9 mouse cellular contexts compared by ENCODE assay signal in genomic region chrX:37085665-37086064, GRCm38 (mm10). TPM values are rescaled to one million over a fixed set of nuclear protein-coding genes. Genes with fewer than 3 reads are reported as not detected.
DNase-seq lines count a peak whose midpoint lies in the region; ATAC-seq and TF ChIP-seq lines count a peak whose summit lies in the region.
"Had no signal": no experiment of that assay in that cellular context is flagged by ENCODE, and none has a peak within 500 bp of the region (broad histone marks: within the 10 kb centered on the region; RNA-seq: fewer than 3 reads in every experiment).

No protein-coding gene starts in this region.

- 0 out of 2 replicates have a peak overlapping the region, but pooled peaks have one; percentile 23 for H3K9ac ChIP-seq in kidney, postnatal 0 days (ENCODE audit: low read depth, low read length)
- H3K9ac ChIP-seq in embryonic facial prominence, embryonic 11.5 days (replicated peaks; ENCODE audit: low read length): peak overlapping the region; percentile 22; the same call in 1 of the 2 replicates
- no peak overlapping the region for H3K9ac ChIP-seq in intestine, embryonic 15.5 days
- H3K9ac ChIP-seq in midbrain, postnatal 0 days (replicated peaks; ENCODE audit: low read length, poor library complexity, severe bottlenecking): 0 out of 2 replicates have a peak overlapping the region, but pooled peaks have one; percentile 24

- no peaks in the 10 kb centered on the region for H3K9me3 ChIP-seq in kidney, postnatal 0 days (replicated peaks; ENCODE audit: low read length)
- H3K9me3 ChIP-seq in embryonic facial prominence, embryonic 11.5 days (replicated peaks; ENCODE audit: control insufficient read depth, low read length): no peaks in the 10 kb centered on the region
- no peaks in the 10 kb centered on the region for H3K9me3 ChIP-seq in intestine, embryonic 15.5 days
- no peaks in the 10 kb centered on the region for H3K9me3 ChIP-seq in midbrain, postnatal 0 days (ENCODE audit: low read length)

- peak overlapping the region; percentile 90 for H3K27ac ChIP-seq in kidney, postnatal 0 days
- H3K27ac ChIP-seq in embryonic facial prominence, embryonic 11.5 days (replicated peaks; ENCODE audit: low read depth, low read length): no peak overlapping the region
- H3K27ac ChIP-seq in intestine, embryonic 15.5 days: peak overlapping the region; percentile 89
- peak overlapping the region; percentile 78 for H3K27ac ChIP-seq in midbrain, postnatal 0 days (ENCODE audit: low read depth, low read length)

- no peaks in the 10 kb centered on the region for H3K27me3 ChIP-seq in kidney, postnatal 0 days (ENCODE audit: insufficient read depth, low read length)
- H3K27me3 ChIP-seq in embryonic facial prominence, embryonic 11.5 days (ENCODE audit: control insufficient read depth, insufficient read depth, low read length): no peaks in the 10 kb centered on the region
- H3K27me3 ChIP-seq in intestine, embryonic 15.5 days (replicated peaks): no peaks in the 10 kb centered on the region
- H3K27me3 ChIP-seq in midbrain, postnatal 0 days (ENCODE audit: insufficient read depth, low read length): no peaks in the 10 kb centered on the region

- no peaks in the 10 kb centered on the region for H3K36me3 ChIP-seq in kidney, postnatal 0 days (ENCODE audit: insufficient read depth, low read length)
- H3K36me3 ChIP-seq in embryonic facial prominence, embryonic 11.5 days (replicated peaks; ENCODE audit: control insufficient read depth, insufficient read depth, low read depth, low read length): no peaks in the 10 kb centered on the region
- H3K36me3 ChIP-seq in intestine, embryonic 15.5 days: no peaks in the 10 kb centered on the region
- H3K36me3 ChIP-seq in midbrain, postnatal 0 days (ENCODE audit: insufficient read depth, low read length): no peaks in the 10 kb centered on the region

- H3K4me3 ChIP-seq in kidney, postnatal 0 days (replicated peaks; ENCODE audit: low read depth, low read length): peak overlapping the region; percentile 53
- H3K4me3 ChIP-seq in embryonic facial prominence, embryonic 11.5 days (ENCODE audit: low read depth, low read length): peak overlapping the region; percentile 57
- H3K4me3 ChIP-seq in intestine, embryonic 15.5 days (replicated peaks): peak overlapping the region; percentile 49
- peak overlapping the region; percentile 49 for H3K4me3 ChIP-seq in midbrain, postnatal 0 days (ENCODE audit: low read depth, low read length)

- 29% methylated on average over 9 of the region's 9 CpGs for WGBS in kidney, postnatal 0 days
- WGBS in embryonic facial prominence, embryonic 11.5 days: 18% methylated on average over 9 of the region's 9 CpGs
- WGBS in intestine, embryonic 15.5 days: 25% methylated on average over 9 of the region's 9 CpGs
- 13% methylated on average over 9 of the region's 9 CpGs for WGBS in midbrain, postnatal 0 days

- TF ChIP-seq CTCF in kidney, postnatal 0 days (IDR thresholded peaks at IDR 0.05; ENCODE audit: low read depth): no peak
- TF ChIP-seq CTCF in midbrain, postnatal 0 days (IDR thresholded peaks at IDR 0.05): no peak

- 0 out of 2 replicates have a peak, but pooled peaks have one; percentile 26 for ATAC-seq in kidney, postnatal 0 days (replicated peaks; ENCODE audit: low FRiP score, low read depth)
- ATAC-seq in embryonic facial prominence, embryonic 11.5 days (replicated peaks; ENCODE audit: insufficient number of reproducible peaks, low FRiP score, low TSS enrichment, low read depth): no peak; the same call in none of the 2 replicates
- ATAC-seq in intestine, embryonic 15.5 days: peak; percentile 52
- ATAC-seq in midbrain, postnatal 0 days (ENCODE audit: low FRiP score): peak; percentile 47

- no peaks in the 10 kb centered on the region for H3K4me1 ChIP-seq in kidney, postnatal 0 days (replicated peaks; ENCODE audit: insufficient read depth, low read length)
- no peaks in the 10 kb centered on the region for H3K4me1 ChIP-seq in embryonic facial prominence, embryonic 11.5 days (ENCODE audit: control insufficient read depth, insufficient read depth, low read length)
- no peaks in the 10 kb centered on the region for H3K4me1 ChIP-seq in intestine, embryonic 15.5 days (replicated peaks)
- H3K4me1 ChIP-seq in midbrain, postnatal 0 days (ENCODE audit: insufficient read depth, low read length): no peaks in the 10 kb centered on the region

- DNase-seq in kidney, postnatal 0 days (ENCODE audit: low spot score): no peak
- DNase-seq in kidney, postnatal 4 days: no peak
- DNase-seq in embryonic facial prominence, embryonic 11.5 days (ENCODE audit: low spot score): no peak
- no peak for DNase-seq in midbrain, postnatal 0 days (ENCODE audit: low spot score)
- no peak for DNase-seq in retina, postnatal 1 day
- DNase-seq in spleen, postnatal 36 days (ENCODE audit: low spot score in 2 of 2): no peak
- no peak for DNase-seq in kidney, postnatal 10 days

- H3K4me2 ChIP-seq in kidney, postnatal 0 days (ENCODE audit: low read length): peak overlapping the region; percentile 48
- peak overlapping the region; percentile 33; the same call in 1 of the 2 replicates for H3K4me2 ChIP-seq in embryonic facial prominence, embryonic 11.5 days (ENCODE audit: low read depth, low read length)
- peak overlapping the region; percentile 39 for H3K4me2 ChIP-seq in intestine, embryonic 15.5 days (replicated peaks)
- H3K4me2 ChIP-seq in midbrain, postnatal 0 days (ENCODE audit: low read depth, low read length, poor library complexity, severe bottlenecking): peak overlapping the region; percentile 54

RNA-seq across cellular contexts. Expression of gene Rpl39, which starts 0.5 kb away (rescaled TPM):
- polyA plus RNA-seq in kidney, postnatal 0 days (2015; fragmentation: Nextera tagmentation; extraction: Ambion mirVana): 703 and 903 TPM in 2 replicates
- 502 and 510 TPM in 2 replicates for polyA plus RNA-seq in embryonic facial prominence, embryonic 11.5 days (2014; fragmentation: Nextera tagmentation; extraction: Ambion mirVana)
- polyA plus RNA-seq in intestine, embryonic 15.5 days (2015; fragmentation: Nextera tagmentation; extraction: Ambion mirVana): 517 and 629 TPM in 2 replicates
- 128 TPM in 2 replicates for total RNA-seq in midbrain, postnatal 0 days (2014; rRNA removed)
- 305 and 335 TPM in 2 replicates for polyA plus RNA-seq in midbrain, postnatal 0 days (2015; fragmentation: Nextera tagmentation; extraction: Ambion mirVana)

RNA-seq across cellular contexts. Expression of gene Upf3b, which starts 24.5 kb away (rescaled TPM):
- 17.2 TPM in 2 replicates for polyA plus RNA-seq in kidney, postnatal 0 days (2015; fragmentation: Nextera tagmentation; extraction: Ambion mirVana)
- polyA plus RNA-seq in embryonic facial prominence, embryonic 11.5 days (2014; fragmentation: Nextera tagmentation; extraction: Ambion mirVana): 18.5 and 18.9 TPM in 2 replicates
- polyA plus RNA-seq in intestine, embryonic 15.5 days (2015; fragmentation: Nextera tagmentation; extraction: Ambion mirVana): 18.3 TPM in 2 replicates
- 11.0 and 15.1 TPM in 2 replicates for total RNA-seq in midbrain, postnatal 0 days (2014; rRNA removed)
- 21.6 and 27.2 TPM in 2 replicates for polyA plus RNA-seq in midbrain, postnatal 0 days (2015; fragmentation: Nextera tagmentation; extraction: Ambion mirVana)

RNA-seq across cellular contexts. Expression of gene Sowahd, which starts 37.0 kb away (rescaled TPM):
- polyA plus RNA-seq in kidney, postnatal 0 days (2015; fragmentation: Nextera tagmentation; extraction: Ambion mirVana): 0.11 TPM in 1 of 2 replicates, not detected in the other
- polyA plus RNA-seq in embryonic facial prominence, embryonic 11.5 days (2014; fragmentation: Nextera tagmentation; extraction: Ambion mirVana): not detected in 2 replicates
- not detected in 2 replicates for polyA plus RNA-seq in intestine, embryonic 15.5 days (2015; fragmentation: Nextera tagmentation; extraction: Ambion mirVana)
- not detected in 2 replicates for total RNA-seq in midbrain, postnatal 0 days (2014; rRNA removed)
- 0.16 TPM in 1 of 2 replicates, not detected in the other for polyA plus RNA-seq in midbrain, postnatal 0 days (2015; fragmentation: Nextera tagmentation; extraction: Ambion mirVana)
- total RNA-seq: left cerebral cortex, postnatal 14 days had no signal

RNA-seq across cellular contexts. Expression of gene Nkap, which starts 40.9 kb away (rescaled TPM):
- polyA plus RNA-seq in kidney, postnatal 0 days (2015; fragmentation: Nextera tagmentation; extraction: Ambion mirVana): 12.1 and 12.8 TPM in 2 replicates
- 14.9 and 19.7 TPM in 2 replicates for polyA plus RNA-seq in embryonic facial prominence, embryonic 11.5 days (2014; fragmentation: Nextera tagmentation; extraction: Ambion mirVana)
- 11.4 and 12.3 TPM in 2 replicates for polyA plus RNA-seq in intestine, embryonic 15.5 days (2015; fragmentation: Nextera tagmentation; extraction: Ambion mirVana)
- total RNA-seq in midbrain, postnatal 0 days (2014; rRNA removed): 28.2 and 31.8 TPM in 2 replicates
- 24.4 and 31.8 TPM in 2 replicates for polyA plus RNA-seq in midbrain, postnatal 0 days (2015; fragmentation: Nextera tagmentation; extraction: Ambion mirVana)
